Comparison of ENCODE assay signal across 13 mouse cellular contexts in genomic region chr5:117602026-117602425, GRCm38 (mm10).
"Had no signal": no experiment of that assay in that cellular context is flagged by ENCODE, and none has a peak within 500 bp of the region (broad histone marks: within the 10 kb centered on the region; RNA-seq: fewer than 3 reads in every experiment).

No protein-coding gene starts in this region.

- H3K9ac ChIP-seq: limb, embryonic 13.5 days; liver, embryonic 14.5 days; midbrain, embryonic 12.5 days; neural tube, embryonic 12.5 days had no signal

- H3K4me3 ChIP-seq: limb, embryonic 13.5 days; megakaryocyte, embryonic 14.5 days; midbrain, embryonic 12.5 days; neural tube, embryonic 12.5 days had no signal

- H3K9me3 ChIP-seq: limb, embryonic 13.5 days; megakaryocyte, embryonic 14.5 days; midbrain, embryonic 12.5 days; neural tube, embryonic 12.5 days had no signal

- H3K36me3 ChIP-seq: limb, embryonic 13.5 days; midbrain, embryonic 12.5 days; neural tube, embryonic 12.5 days had no signal

- H3K4me1 ChIP-seq: limb, embryonic 13.5 days; megakaryocyte, embryonic 14.5 days; midbrain, embryonic 12.5 days; neural tube, embryonic 12.5 days had no signal

- H3K4me2 ChIP-seq: limb, embryonic 13.5 days; midbrain, embryonic 12.5 days; neural tube, embryonic 12.5 days had no signal

- H3K27me3 ChIP-seq: limb, embryonic 13.5 days; midbrain, embryonic 12.5 days; neural tube, embryonic 12.5 days had no signal

- DNase-seq: kidney, adult 18-20 months; left cerebral cortex, postnatal 4 days; lung, adult 18-20 months; lung, postnatal 10 days; lung, postnatal 4 days; thymus, adult 18-20 months; thymus, postnatal 14 days had no signal

- H3K27ac ChIP-seq: limb, embryonic 13.5 days; liver, embryonic 14.5 days; midbrain, embryonic 12.5 days; neural tube, embryonic 12.5 days; stomach, postnatal 0 days had no signal
